Mouse (Mus musculus) neural tube, embryonic 11.5 days (tissue): ENCODE measurements around the gene Tmeff2. TPM values are rescaled to one million over a fixed set of nuclear protein-coding genes. Genes with fewer than 3 reads are reported as not detected.

Experiments used
- ATAC-seq: fragments of 200-750 bp; cut with Nextera tagmentation; 2 replicates; pipeline ENCODE4 v1.8.0; 2017; ENCODE audit warnings: moderate number of reproducible peaks, mild to moderate bottlenecking, moderate TSS enrichment, moderate library complexity; ENCODE audit not compliant: insufficient read depth, low FRiP score, low TSS enrichment
- DNase-seq: peaks from one replicate; pipeline ENCODE4 v3.0.0-alpha.2; 2015; ENCODE audit warnings: low spot score
- H3K27ac ChIP-seq: fragments of 300-500 bp; sonication (generic); 2 replicates; pipeline ENCODE4 v1.5.1; 2014; ENCODE audit warnings: low read depth, mild to moderate bottlenecking, low read length
- H3K27me3 ChIP-seq: fragments of 300-500 bp; sonication (generic); 2 replicates; pipeline ENCODE4 v1.6.1; 2014; ENCODE audit warnings: mild to moderate bottlenecking, low read length, mixed read lengths; ENCODE audit not compliant: control insufficient read depth, insufficient read depth
- H3K36me3 ChIP-seq: fragments of 300-500 bp; sonication (generic); 2 replicates; pipeline ENCODE4 v1.6.1; 2014; ENCODE audit warnings: mild to moderate bottlenecking, low read length, moderate library complexity, mixed read lengths; ENCODE audit not compliant: control insufficient read depth, insufficient read depth
- H3K4me1 ChIP-seq: fragments of 300-500 bp; sonication (generic); 2 replicates; pipeline ENCODE4 v1.6.1; 2014; ENCODE audit warnings: low read length, mixed read lengths; ENCODE audit not compliant: control insufficient read depth, insufficient read depth
- H3K4me2 ChIP-seq: fragments of 300-500 bp; sonication (generic); 2 replicates; pipeline ENCODE4 v1.6.1; 2014; ENCODE audit warnings: low read depth, mild to moderate bottlenecking, moderate library complexity
- H3K4me3 ChIP-seq: fragments of 300-500 bp; sonication (generic); 2 replicates; pipeline ENCODE4 v1.5.1; 2014; ENCODE audit warnings: low read depth, low read length
- H3K9ac ChIP-seq: fragments of 300-500 bp; sonication (generic); 2 replicates; pipeline ENCODE4 v1.6.1; 2014; ENCODE audit warnings: mild to moderate bottlenecking, low read length
- H3K9me3 ChIP-seq: fragments of 300-500 bp; sonication (generic); 2 replicates; pipeline ENCODE4 v1.6.1; 2016; ENCODE audit warnings: low read length; ENCODE audit not compliant: control insufficient read depth
- WGBS: fragments of 180-500 bp; shearing (Covaris S2); extraction: QIAGEN DNeasy Blood & Tissue Kit; methylation state at CpG from one replicate; pipeline ENCODE4 v1.1.7; 2014; 5-methylcytosine and 5-hydroxymethylcytosine counted together
- polyA plus RNA-seq: library from polyadenylated mRNA; unstranded; fragments of >200 nt; fragmentation: Nextera tagmentation; extraction: Ambion mirVana; gene quantifications from 2 replicates; pipeline ENCODE4 v1.2.1, GENCODE M21; 2014

Gene Tmeff2
- polyA plus RNA-seq, 1 experiment from 2014 or later: 32.9 TPM

- no peaks in the 10 kb centered on the region for H3K27me3 ChIP-seq
- no peak overlapping the region for H3K4me3 ChIP-seq
- H3K36me3 ChIP-seq: no peaks in the 10 kb centered on the region
- H3K9ac ChIP-seq: no peak overlapping the region
- H3K27ac ChIP-seq: no peak overlapping the region
- no peaks in the 10 kb centered on the region for H3K4me1 ChIP-seq
- no peak for DNase-seq
- WGBS: 82% methylated on average over 3 of the region's 3 CpGs
- ATAC-seq: no peak
- no peaks in the 10 kb centered on the region for H3K9me3 ChIP-seq
- no peak overlapping the region for H3K4me2 ChIP-seq
These were observed 99.3 kb downstream of the Tmeff2 start for GRCm38 (mm10) chr1:50999793-51000192.

GRCm38 (mm10) chr1:51008344-51008743, 107.9 kb downstream of the Tmeff2 start:
- no peak overlapping the region for H3K9ac ChIP-seq
- DNase-seq (no peak), ATAC-seq (no peak)
- H3K4me1 ChIP-seq: no peaks in the 10 kb centered on the region
- no peaks in the 10 kb centered on the region for H3K27me3 ChIP-seq
- H3K36me3 ChIP-seq: no peaks in the 10 kb centered on the region
- H3K9me3 ChIP-seq: no peaks in the 10 kb centered on the region
- WGBS: 73% methylated on average over 3 of the region's 3 CpGs
- H3K4me2 ChIP-seq: no peak overlapping the region
- no peak overlapping the region for H3K4me3 ChIP-seq
- no peak overlapping the region for H3K27ac ChIP-seq

GRCm38 (mm10) chr1:51040249-51040648, 139.8 kb downstream of the Tmeff2 start:
- Histone ChIP-seq H3K27ac (no peak overlapping the region), H3K27me3 (no peaks in the 10 kb centered on the region), H3K4me1 (no peaks in the 10 kb centered on the region), H3K9me3 (no peaks in the 10 kb centered on the region), H3K4me2 (no peak overlapping the region), H3K4me3 (no peak overlapping the region), H3K9ac (no peak overlapping the region), H3K36me3 (no peaks in the 10 kb centered on the region)
- ATAC-seq (no peak), DNase-seq (no peak)
- 78% methylated on average over 5 of the region's 5 CpGs for WGBS

- no peak overlapping the region for H3K9ac ChIP-seq
- ATAC-seq (no peak), DNase-seq (no peak)
- no peak overlapping the region for H3K4me3 ChIP-seq
- H3K27me3 ChIP-seq: no peaks in the 10 kb centered on the region
- H3K4me2 ChIP-seq: no peak overlapping the region
- no peaks in the 10 kb centered on the region for H3K9me3 ChIP-seq
- H3K36me3 ChIP-seq: no peaks in the 10 kb centered on the region
- no peaks in the 10 kb centered on the region for H3K4me1 ChIP-seq
- 91% methylated on average over 7 of the region's 7 CpGs for WGBS
- no peak overlapping the region for H3K27ac ChIP-seq
These were observed 144.4 kb downstream of the Tmeff2 start for GRCm38 (mm10) chr1:51044810-51045209.

- H3K36me3 ChIP-seq: no peaks in the 10 kb centered on the region
- ATAC-seq (no peak), DNase-seq (no peak)
- no peaks in the 10 kb centered on the region for H3K27me3 ChIP-seq
- H3K4me1 ChIP-seq: no peaks in the 10 kb centered on the region
- no peak overlapping the region for H3K27ac ChIP-seq
- no peaks in the 10 kb centered on the region for H3K9me3 ChIP-seq
- no peak overlapping the region for H3K9ac ChIP-seq
- no peak overlapping the region for H3K4me2 ChIP-seq
- no peak overlapping the region for H3K4me3 ChIP-seq
These were observed 164.1 kb downstream of the Tmeff2 start for GRCm38 (mm10) chr1:51064549-51064948.

GRCm38 (mm10) chr1:51065652-51066051, 165.2 kb downstream of the Tmeff2 start:
- 90% methylated on average over 2 of the region's 2 CpGs for WGBS
- Histone ChIP-seq H3K4me2 (no peak overlapping the region), H3K9ac (no peak overlapping the region), H3K4me1 (no peaks in the 10 kb centered on the region), H3K36me3 (no peaks in the 10 kb centered on the region), H3K27me3 (no peaks in the 10 kb centered on the region), H3K9me3 (no peaks in the 10 kb centered on the region), H3K4me3 (no peak overlapping the region), H3K27ac (no peak overlapping the region)
- no peak for ATAC-seq
- DNase-seq: no peak

- Histone ChIP-seq H3K4me3 (no peak overlapping the region), H3K27me3 (no peaks in the 10 kb centered on the region), H3K36me3 (no peaks in the 10 kb centered on the region), H3K9me3 (no peaks in the 10 kb centered on the region), H3K9ac (no peak overlapping the region), H3K4me2 (no peak overlapping the region), H3K4me1 (no peaks in the 10 kb centered on the region), H3K27ac (no peak overlapping the region)
- DNase-seq (no peak), ATAC-seq (no peak)
- 91% methylated on average over 3 of the region's 3 CpGs for WGBS
These were observed 168.4 kb downstream of the Tmeff2 start for GRCm38 (mm10) chr1:51068814-51069213.

- Histone ChIP-seq H3K9ac (no peak overlapping the region), H3K9me3 (no peaks in the 10 kb centered on the region), H3K4me3 (no peak overlapping the region), H3K27me3 (no peaks in the 10 kb centered on the region), H3K4me1 (no peaks in the 10 kb centered on the region), H3K27ac (no peak overlapping the region), H3K36me3 (no peaks in the 10 kb centered on the region), H3K4me2 (no peak overlapping the region)
- DNase-seq: no peak
- 90% methylated on average over 2 of the region's 2 CpGs for WGBS
- no peak for ATAC-seq
These were observed 168.8 kb downstream of the Tmeff2 start for GRCm38 (mm10) chr1:51069288-51069687.

- Histone ChIP-seq H3K4me3 (no peak overlapping the region), H3K27me3 (no peaks in the 10 kb centered on the region), H3K4me2 (no peak overlapping the region), H3K9me3 (no peaks in the 10 kb centered on the region), H3K27ac (no peak overlapping the region), H3K9ac (no peak overlapping the region), H3K4me1 (peaks cover 3% of the 10 kb centered on the region; the same call in 1 of the 2 replicates), H3K36me3 (no peaks in the 10 kb centered on the region)
- DNase-seq: no peak
- ATAC-seq: no peak
- 89% methylated on average over 3 of the region's 3 CpGs for WGBS
These were observed 173.6 kb downstream of the Tmeff2 start for GRCm38 (mm10) chr1:51074076-51074475.
